Mouse (Mus musculus) sigmoid colon, adult 10 weeks (tissue): ENCODE results near the gene D16Ertd472e. TPM values are rescaled to one million over a fixed set of nuclear protein-coding genes. Genes with fewer than 3 reads are reported as not detected.

Experiments
- polyA plus RNA-seq: library from polyadenylated mRNA; stranded (reverse); fragments of 350-450 nt; fragmentation: Illumina TruSeq; extraction: RNeasy Lipid Tissue Mini Kit (QIAGEN cat#74804); gene quantifications from one replicate; pipeline ENCODE4 v1.2.3, GENCODE M21; 2014; ENCODE audit warnings: low read depth, low replicate concordance

Gene D16Ertd472e
- polyA plus RNA-seq: 4.9 TPM

DNA sequence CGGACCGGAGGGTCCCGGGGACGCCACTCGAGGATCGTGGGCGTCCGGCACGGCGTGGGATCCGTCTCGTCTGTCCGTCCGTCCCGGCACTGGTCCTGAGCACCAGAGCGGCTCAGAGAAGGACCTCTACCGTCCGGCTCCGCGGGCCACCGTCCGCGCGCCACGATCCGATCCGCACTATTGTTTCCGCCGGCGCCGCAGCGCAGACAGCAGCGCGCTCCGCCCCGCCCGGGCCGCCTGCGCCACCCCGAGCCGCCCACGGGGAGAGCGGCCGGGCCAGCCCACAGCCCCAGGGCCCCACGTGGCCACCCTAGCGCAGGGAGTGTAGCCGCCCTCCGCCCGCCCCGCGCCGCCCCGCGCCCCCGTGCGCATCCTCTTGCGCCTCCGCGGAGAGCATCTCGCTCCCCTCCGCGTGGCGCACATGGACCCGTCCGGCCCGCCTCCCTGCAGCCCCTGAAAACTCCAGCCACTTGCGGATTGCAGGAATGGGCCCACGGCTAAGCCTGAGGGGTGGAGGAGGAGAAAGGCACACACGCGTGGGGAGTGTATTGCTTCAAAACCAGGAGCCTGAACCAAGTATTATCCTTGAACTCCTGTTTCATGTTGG, at the start of gene D16Ertd472e:
D16Ertd472e (minus strand) TSS at position 231 of the 607 bp plus-strand sequence.

Other genes starting within 250 kb of the D16Ertd472e start
- 44.8 TPM for gene Btg3, start 199.5 kb downstream of the D16Ertd472e start, polyA plus RNA-seq